Mouse (Mus musculus) yolk sac, embryonic 10.5 days (tissue): ENCODE data around the gene Hmga1.

Experiments used
- DNase-seq: peaks from one replicate; pipeline ENCODE4 v3.0.0-alpha.2; 2017; ENCODE audit warnings: low spot score

The Hmga1 gene

DNA sequence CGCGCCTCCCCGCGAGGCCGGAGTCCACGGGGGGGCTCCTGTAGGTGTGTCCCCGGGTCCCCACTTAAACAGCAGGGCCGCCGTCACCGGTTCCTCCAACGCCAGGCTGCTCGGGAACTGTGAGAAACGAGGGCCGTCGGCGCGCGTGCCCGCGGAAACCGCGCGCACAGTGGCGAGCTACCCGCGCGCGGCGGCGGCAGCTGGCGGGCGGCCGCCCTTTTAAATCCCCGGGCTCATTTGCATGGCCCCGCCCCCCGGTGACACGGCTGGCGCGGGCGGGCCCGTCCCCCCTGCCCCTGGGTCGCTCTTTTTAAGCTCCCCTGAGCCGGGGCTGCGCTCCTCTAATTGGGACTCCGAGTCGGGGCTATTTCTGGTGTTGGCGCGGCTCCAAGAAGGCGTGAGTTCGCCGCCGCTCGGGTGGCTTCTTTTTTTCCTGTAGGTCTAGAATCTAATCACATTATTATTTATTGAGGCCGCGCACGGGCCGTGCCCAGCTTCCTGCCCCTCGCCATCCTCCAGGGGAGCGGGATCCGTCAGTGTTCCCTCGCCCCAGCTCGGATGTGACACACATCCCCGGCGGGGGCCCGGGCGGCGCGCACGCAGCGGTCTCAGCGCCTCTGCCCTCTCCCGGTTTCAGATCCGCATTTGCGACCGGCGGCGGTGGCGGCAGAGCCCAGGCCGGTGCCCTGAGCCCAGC lies at the start of gene Hmga1:
Gene Hmga1 (plus strand): TSS at position 183 of the 697 bp plus-strand sequence.
- DNase-seq = peak; percentile 92

DNA sequence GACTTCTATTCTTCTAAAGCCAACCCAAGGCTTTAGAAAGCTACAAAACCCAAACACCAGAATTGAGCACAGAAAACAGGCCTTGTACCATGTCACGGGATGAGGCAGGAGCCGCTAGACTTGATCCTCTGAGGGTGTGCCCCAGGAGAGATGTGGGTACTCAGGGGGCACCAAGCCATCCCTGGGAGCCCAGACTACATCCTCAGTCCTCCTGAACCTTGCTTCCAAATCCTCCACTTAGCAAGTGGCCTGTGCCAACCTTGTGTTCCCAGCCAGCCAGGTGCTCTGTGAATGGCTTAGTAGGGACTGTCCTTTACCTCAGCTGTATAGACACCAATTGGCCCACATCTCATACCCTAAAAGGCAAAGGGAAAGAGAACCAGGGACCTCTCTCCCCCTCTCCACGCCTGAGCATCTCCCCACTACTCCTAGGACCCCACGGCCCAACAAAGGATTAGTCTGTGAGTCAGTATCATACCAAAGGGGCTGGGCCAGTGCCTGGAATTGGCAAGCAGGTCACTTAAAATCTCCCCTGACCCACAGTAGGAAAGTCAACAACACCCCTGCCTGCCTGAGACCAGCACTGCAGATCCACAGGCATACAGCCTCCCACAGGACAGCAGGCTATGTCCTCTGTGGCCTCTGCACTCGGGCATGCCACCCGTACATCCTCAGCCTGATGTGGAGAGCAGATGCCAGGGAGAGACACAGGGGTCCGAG lies 49.3 kb upstream of the Hmga1 start:
- no peak for DNase-seq

- no peak for DNase-seq
Measured at GRCm38 (mm10) chr17:27507591-27507945, 48.7 kb upstream of the Hmga1 start.

GRCm38 (mm10) chr17:27508002-27508401 lies 48.3 kb upstream of the Hmga1 start:
- DNase-seq = no peak

DNA sequence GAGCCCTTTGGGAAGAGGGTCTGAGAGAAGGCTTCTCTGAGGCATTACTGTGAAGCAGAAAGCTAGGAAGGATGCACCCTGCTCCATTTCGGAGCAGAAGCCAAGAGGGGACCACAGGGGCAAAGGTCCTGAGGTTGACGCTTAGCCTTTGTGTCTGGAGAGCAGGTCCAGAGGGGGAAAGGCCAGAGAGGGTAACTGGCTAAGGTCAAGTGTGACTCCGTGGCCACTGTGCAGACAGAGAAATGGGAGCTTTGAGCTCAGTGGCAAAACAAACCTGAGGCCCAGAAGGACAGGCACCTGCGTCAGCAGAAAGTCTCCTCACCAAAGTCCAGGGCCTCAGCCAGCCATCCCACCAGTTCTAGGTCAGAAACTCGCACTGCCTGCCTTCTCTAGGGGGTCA lies 47.8 kb upstream of the Hmga1 start:
- DNase-seq = no peak

DNA sequence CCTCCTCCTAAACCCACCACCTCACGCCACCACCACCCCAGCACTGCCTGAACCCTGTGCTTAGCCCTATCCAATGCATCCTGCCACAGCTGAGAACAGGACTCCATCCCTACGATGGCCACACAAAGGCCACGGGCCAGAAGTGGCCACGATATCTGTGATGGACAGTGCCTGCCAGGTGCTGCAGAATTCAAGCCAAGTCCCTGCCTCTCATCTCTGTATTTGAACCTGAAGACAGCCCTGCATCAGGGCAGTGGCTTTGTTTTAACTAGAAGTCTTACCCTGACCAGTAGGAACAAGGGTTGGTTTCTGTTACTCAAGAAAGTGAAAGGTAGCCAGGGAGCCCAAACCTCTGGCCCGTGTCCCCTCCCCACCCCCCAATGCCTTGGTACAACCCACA lies 47.2 kb upstream of the Hmga1 start:
- DNase-seq = no peak

DNA sequence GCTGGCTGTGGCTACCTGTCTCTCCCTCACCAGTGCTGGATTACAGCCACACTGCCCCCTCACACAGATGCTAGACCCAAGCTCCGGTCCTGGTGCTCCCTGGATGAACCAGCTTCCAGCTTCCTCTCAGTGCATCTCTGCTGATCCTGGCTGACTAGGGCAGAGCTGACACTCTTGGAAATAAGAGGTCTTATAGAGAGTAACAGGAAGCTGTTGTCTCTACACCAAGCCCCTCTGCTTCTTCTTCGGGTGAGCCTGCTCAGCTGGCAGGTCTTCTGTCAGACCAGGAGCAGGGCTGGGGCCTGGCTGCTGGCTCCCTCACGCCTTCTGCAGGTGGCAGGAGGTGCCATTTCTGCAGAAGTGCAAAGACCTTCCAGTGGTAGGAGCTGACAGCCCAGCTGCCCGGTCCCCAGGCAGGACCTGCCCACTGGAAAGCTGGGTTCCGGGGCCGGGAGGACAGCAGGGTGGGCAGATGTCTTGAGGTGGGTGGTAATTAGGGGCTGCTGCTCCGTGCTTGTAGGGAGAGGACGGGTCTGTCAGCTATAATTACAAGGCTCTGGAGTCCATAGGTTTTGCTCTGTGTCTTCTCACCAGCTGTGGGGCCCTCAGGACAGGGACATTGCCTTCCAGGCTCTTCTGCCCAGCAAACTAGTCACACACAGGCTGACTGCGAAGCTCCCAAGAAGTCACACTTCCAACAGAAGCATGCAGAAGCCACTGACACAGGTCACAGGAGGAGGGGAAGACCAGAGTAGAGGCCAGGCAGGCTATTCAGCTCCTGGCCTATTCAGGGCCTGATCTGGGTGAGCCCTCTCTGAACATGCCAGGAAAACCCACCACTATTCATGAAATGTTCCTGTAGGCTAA lies 45.8 kb upstream of the Hmga1 start:
- no peak for DNase-seq

- no peak for DNase-seq
Measured at GRCm38 (mm10) chr17:27511125-27511735, 45.1 kb upstream of the Hmga1 start.

GRCm38 (mm10) chr17:27511865-27512618 lies 44.3 kb upstream of the Hmga1 start:
- DNase-seq = no peak

GRCm38 (mm10) chr17:27512619-27513161 lies 43.6 kb upstream of the Hmga1 start:
- DNase-seq = no peak

DNA sequence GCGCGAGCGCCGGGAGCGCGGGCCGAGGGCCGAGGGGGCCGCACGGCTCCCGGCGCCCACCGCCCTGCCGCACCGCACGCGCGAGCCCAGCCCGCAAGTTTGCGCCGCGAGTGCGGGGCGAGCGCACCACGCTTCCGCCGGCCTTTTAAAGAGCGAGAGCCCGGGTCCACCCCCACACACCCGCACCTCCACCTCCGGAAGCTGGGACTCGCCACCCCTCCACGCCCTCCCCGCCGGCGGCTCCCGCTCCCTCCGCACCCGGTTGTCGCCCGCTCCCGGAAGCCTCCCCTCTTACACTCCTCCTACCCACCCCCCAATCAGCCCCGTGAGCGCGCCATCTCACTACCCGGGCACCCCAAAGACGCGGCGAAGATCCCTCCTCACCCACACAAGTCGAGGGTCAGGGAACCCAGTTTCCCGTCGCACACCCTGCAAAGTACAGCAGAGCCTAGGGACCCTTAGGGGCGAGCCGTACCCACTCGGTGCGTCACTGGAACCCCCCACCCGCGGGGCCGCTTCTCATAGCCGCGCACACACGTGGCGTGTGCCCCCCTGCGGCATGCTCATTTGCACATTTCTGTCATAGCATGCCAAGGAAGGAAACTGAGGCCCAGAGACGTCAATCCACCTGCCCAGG lies 42.9 kb upstream of the Hmga1 start:
- no peak for DNase-seq

- DNase-seq = no peak
Measured at GRCm38 (mm10) chr17:27513916-27514762, 42.2 kb upstream of the Hmga1 start.

GRCm38 (mm10) chr17:27518296-27518695 lies 38.0 kb upstream of the Hmga1 start:
- DNase-seq = no peak

DNA sequence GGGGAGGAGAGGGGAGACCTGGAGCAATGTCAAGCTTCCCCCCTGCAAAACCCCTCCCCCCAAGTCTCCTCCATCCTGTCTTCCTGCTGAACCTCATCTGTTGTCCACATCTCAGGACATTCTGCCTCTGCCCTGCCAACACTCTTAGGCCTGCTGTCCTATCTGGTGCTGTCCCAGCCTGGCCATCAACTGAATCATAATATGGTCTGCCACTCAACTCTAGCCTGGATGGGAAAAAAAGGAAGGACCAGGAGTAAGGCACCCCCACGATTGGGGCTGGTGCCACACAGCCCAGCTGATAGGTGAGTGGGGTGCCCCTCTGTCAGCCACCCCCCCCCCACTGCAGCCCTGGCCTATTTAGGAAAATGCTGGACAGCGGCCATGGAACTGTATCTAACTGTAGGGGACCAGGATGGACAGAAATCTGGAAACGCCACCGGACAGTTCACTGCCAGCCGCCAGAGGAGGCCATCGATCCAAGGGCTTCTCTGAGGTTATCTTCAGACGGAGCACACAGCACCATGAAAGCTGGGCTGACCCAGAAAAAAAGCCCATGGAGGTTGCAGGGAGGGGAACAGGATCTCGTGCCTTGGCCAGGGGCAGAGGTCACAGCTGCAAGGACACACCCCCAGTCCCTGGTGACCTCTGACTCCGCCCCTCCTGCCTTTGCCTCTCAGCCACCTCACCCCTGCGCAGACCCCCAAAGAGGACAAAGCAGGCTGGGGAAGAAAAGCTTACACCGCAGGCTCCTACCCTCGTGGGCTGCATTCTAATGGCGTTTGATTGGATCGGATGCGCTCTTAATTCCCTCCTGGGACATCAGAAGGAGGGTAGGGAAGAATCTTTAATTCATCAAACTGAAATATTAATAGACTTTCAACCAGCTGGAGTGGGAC lies 37.3 kb upstream of the Hmga1 start:
- DNase-seq = no peak

DNA sequence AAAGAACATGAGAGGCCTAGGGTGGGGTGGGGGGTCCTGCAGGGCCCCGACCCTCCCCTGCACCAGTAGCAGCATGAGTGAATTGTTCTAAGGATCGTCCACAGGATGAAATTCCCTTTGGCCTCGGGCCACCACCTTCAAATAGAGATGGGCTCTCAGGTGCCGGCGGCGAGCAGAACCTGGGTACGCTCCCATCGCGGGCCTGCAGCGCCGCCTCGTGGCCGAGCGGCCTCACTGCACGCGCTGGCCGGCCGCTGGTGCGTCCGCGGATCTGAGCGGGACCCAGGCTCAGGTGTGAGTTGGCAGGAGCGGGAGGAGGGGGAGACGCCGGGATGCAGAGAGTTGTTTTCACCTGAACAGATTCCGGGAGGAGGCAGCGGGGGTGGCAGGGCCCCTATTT lies 35.7 kb upstream of the Hmga1 start:
- no peak for DNase-seq

DNA sequence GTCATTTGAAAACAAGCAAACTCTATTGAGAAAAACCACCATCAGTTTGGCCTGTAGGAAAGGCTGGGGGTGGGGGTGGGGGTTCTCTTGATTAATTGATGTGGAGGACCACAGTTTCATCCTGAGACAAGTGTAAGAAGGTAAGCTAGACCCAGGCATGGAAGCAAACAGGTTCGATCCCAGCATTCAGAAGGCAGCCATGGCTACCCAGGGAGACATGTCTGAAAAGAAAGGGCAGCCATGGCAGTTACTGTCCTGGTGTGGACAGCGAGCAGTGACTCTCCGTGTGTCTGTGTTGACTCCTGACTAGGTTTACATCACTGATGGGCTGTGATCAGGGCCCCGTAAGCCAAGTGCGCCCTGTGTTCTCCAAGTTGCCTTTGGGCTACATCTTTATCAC lies 35.0 kb upstream of the Hmga1 start, which contains the start of gene Grm4:
Gene Grm4 (minus strand): TSS at position 101 of the 400 bp plus-strand sequence.
- no peak for DNase-seq

DNA sequence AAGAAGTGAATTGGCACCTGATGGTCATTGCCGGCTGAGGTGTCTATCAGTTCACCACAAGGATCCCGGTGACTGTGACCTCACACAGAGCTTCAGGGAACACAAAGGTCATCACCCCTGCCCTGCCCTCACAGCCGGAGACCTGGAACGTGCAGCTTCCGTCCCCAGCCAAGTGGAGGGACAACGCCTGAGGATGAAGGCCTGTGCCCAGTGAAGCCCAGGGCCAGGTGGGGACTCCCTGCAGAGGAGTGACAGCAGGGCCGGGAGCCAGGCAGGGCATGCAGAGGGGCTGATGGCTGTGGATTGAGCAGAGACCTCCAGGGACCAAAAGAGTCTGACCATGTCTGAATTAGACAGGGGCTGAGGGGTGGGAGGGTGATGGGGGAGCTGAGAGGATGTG lies 33.2 kb upstream of the Hmga1 start:
- DNase-seq = no peak

DNA sequence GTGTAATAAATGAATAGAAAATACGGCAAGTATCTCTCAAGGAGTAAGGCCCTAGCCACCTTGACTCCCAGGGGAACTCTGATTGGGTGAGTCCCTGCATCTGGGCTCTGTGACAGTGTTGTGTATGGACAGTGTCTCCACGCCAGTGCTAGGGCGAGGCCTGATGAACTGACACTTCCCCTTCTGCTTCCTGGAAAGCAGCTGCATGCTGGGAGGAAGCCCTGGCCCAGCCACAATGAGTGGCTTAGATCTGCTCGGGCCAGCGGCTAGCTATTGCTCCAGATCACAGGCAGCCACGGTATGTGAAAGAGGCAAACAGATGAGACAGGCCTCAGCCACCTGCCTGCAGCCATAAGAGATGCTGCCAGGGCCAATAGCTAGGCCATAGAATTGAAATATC lies 29.1 kb upstream of the Hmga1 start:
- no peak for DNase-seq

DNA sequence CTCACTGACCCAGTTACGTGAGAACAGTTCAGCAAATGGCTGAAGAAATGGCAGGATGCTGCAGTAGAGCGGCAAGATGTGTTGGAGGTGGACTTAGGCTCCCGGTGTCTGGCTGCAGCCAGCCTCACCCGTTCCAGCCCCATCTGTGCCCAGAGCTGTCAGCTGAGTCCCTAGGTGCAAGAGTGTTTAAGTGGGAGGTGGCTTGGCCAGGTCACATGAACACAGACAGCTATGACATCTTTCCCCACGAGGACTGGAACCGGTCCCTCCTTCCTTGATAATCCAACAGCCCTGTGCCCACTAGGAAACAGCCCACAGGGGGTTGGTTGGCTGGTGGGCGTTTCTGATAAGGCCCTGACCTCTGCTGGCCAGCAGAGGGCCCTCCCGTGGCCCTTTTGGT lies 28.3 kb upstream of the Hmga1 start:
- no peak for DNase-seq
